Mouse (Mus musculus) lung, adult 10 weeks (tissue): Measurements from ENCODE around the gene Hps1. TPM values are rescaled to one million over a fixed set of nuclear protein-coding genes. Genes with fewer than 3 reads are reported as not detected.

Source experiments
- polyA plus RNA-seq: library from polyadenylated mRNA; stranded (reverse); fragments of 350-450 nt; fragmentation: Illumina TruSeq; extraction: RNeasy Lipid Tissue Mini Kit (QIAGEN cat#74804); gene quantifications from one replicate; pipeline ENCODE4 v1.2.3, GENCODE M21; 2014; ENCODE audit warnings: low read depth, low replicate concordance; ENCODE audit not compliant: insufficient read depth

The Hps1 gene
- 5.6 TPM for polyA plus RNA-seq

DNA sequence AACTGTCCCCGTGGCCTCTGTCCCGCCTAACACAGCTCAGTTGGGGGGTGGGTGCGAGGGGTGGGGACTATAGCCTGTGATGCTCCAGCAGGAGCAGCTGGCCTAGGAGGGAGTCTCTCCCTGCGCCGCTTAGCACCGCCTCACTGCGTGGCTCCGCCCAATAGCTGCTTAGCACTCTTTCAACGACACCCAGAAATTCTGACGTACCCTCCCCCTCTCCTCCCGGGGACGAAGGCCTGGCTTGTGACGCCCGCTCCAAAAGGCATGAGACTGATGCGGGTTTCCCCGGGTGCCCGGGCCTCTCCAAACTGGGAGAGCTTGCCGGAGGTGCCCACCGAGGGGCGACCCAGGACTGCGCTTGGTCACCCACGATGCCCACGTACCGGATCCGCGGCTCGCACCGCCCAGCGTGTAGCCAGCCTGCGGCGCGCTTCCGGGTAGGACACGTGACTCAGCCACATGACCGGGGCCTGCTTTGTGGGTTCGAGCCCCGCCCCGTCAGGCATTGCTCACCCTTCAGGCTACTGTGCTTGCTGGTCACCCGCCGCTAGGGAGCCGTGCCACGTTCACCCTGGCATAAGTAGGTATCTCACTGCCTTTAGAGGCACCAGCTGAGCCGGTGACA is at the start of gene Hps1:
Gene Hps1, minus strand, starts transcription at position 448 of the 625 bp plus-strand sequence.

DNA sequence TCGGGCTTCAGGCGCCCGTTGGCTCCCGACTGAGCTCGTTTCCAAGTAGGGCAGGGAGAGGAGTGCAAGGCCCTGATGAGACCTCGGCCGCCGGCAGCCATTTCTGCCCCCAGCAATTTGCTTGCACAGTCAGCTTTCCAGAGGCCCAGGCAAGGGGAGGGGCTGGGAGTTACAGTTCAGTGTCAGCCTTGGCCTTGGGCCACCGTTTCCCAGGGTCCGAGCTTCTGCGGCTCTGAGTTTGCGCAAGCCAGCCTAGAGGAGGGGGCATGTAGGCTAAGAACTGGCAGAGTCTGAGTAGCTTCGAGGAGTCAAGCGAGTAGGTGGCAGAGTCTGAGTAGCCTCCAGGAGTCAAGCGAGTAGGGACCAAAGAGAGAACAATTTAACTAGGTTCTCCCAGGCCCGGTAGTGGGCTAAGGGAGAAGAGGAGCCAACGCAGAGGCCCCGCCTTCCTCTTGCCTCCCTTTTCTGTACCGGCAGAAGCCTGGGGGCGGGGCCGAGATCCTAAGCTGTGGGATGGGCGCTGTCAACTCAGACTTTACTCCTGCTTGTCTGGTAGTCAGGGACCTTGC is 27.3 kb downstream of the Hps1 start, which contains the start of gene Pyroxd2:
Gene Pyroxd2, minus strand, starts transcription at position 413 of the 569 bp plus-strand sequence.

Other genes starting within 250 kb of the Hps1 start
- 0.58 TPM for gene Loxl4, start 167.2 kb downstream of the Hps1 start, polyA plus RNA-seq
- 1.2 TPM for gene Pyroxd2, start 27.2 kb downstream of the Hps1 start, polyA plus RNA-seq